Mouse (Mus musculus) A20 (cell line): ENCODE measurements around the gene Mmadhc.

Source experiments
- DNase-seq: peaks from one replicate; pipeline ENCODE4 v3.0.0-alpha.2; 2011; ENCODE audit warnings: low read depth, low spot score

Mmadhc gene

GRCm38 (mm10) chr2:50265215-50265785 lies 31.3 kb downstream of the Mmadhc start:
- no peak for DNase-seq

- DNase-seq, result no peak
These were observed 32.5 kb downstream of the Mmadhc start for GRCm38 (mm10) chr2:50264059-50264458.

- no peak for DNase-seq
These were observed 41.6 kb downstream of the Mmadhc start for GRCm38 (mm10) chr2:50254955-50255354.

GRCm38 (mm10) chr2:50248551-50248950 lies 48.0 kb downstream of the Mmadhc start:
- DNase-seq, result no peak

GRCm38 (mm10) chr2:50233491-50233890 lies 63.1 kb downstream of the Mmadhc start:
- DNase-seq, result no peak
